Mouse (Mus musculus): ENCODE data around the gene Ufc1.
"Not testable (repeated sequence)": the region's sequence is repeated elsewhere in the genome, so short reads cannot be mapped to it uniquely, and the experiment has no call there.

The Ufc1 gene

DNA sequence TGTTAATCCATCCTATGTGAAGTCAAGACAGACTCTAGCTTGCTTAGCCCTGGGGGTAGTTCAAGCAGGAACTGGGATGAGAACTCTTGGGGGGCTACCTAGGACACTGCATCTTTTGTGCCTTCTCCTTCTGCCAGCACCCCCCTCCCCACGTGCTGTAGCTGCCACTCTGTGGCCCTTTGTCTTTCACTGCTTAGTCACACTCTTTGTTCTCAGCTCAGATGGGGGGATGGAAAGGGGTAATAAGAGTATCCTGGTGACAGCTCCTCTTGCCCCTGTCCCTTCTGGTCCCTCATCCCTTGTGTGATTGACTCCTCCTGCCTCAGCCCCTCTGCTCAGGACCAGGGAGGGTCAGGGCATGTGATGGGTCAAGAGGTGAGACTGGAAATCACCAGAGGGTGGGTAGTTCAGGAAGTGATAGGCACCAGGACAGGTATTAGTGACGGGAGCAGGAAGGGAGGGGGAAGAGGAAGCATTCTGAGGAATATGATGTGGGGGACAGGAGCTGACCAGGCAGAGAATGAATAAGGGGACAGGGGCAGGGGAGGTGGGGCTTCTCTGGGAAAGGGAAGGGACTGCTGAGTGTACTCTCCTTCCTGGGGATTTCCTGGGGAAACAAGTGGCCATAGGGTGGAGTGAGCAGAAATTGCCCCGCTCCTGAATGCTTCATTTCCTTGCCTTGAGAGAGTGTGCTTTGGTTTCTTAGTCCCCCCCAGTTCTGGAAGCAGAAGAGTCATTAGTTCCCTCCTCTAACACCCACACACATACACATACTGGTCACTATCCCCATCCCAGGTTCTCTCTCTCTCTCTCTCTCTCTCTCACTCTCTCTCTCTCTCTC is 46.2 kb downstream of the Ufc1 start:
- peak; percentile 90 for DNase-seq (ENCODE audit: low read depth, low spot score)

DNA sequence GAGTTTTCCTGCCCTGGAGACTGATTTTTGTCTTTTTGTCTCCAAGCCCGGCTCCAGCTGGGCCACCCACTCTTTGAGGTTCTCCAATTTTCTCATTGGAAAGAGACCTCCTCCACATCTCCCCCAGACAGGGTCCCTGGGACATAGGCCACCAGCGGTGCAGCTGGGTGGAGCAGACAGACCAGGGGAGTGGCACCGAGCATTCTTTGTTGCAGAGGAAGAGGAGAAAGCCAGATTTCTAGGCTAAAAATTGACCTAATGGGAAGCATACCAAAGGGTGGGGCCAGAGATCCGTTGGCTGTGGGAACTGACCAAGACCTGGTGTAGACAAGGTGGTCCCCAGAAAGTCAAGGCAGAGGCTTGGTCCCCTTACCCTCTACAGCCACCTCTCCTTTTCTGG is 46.9 kb downstream of the Ufc1 start:
- no peak for DNase-seq (ENCODE audit: low read depth, low spot score)

DNA sequence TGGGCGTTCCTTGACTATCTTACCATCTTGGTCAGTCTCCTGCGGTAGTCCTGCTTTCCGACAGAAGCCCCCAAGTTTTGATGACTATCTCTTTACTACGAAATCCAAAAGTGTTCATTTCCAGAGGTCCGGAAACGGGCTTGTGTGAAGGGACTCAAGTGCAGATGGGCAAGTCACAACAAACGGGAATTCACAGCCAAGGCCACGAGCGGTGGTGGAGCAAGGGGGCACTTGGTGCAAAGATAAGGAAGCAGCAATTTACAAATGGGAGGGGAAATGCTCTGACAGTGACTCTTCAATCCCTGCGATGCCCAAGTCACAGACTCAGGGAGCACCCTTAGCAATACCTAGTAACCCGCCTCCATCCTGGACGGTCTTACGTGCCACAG is 47.4 kb downstream of the Ufc1 start:
- no peak for DNase-seq (ENCODE audit: low read depth, low spot score)

DNA sequence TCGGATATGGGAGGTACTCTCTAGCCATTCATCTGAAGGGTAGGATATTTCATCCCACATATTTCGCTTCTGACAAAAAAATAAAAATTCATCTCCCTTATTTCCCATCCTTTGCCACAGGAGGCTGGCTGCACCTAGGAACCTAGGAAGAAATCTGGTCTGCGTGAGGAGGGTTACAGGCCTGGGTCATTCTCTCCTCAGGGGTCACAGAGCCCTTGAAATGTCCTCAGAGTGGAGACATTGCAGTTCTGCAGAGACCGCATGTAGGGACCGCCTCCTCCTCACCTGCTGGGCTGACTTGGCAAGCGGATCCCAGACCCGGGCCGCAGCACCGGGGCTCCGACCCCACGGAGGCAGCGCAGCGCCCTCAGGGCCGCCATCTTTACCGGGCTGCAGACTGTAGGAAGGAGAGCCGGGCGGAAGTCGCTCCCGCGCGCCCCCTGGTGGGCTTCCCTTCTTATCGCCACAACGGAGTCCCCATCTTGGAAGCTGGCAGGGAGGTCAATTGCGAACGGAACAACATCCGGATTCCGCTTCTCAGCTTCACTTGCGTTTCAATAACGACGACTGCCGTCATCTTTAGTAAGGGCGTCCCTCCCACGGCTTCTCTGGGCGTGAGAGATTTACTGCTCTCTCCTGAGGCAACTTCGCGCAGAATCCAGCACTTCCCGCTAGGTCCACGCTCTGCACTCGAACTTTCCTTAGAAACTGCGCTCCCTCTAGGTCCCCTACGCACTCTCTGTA is 47.9 kb downstream of the Ufc1 start:
- DNase-seq (ENCODE audit: low read depth, low spot score): peak; percentile 100

DNA sequence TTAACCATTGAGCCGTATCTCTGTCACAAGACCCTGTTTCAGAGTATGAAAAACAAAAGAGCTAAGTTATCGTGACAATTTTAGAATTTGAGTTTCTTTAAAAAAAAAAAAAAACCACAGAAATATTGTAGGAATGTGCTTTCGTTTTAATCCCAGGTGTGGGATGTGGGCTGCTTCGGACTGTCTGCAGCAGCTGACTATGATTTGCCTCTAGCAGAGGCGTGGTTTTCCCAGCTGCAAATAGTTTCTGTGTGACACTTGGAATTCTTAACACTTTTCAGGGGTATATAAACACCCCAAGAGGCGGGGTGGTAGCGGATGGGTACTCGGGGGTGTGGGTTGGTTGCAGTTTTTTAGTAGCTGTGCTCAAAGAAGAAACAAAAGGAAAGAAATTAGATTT is 49.5 kb downstream of the Ufc1 start:
- DNase-seq (ENCODE audit: low read depth, low spot score): no peak

DNA sequence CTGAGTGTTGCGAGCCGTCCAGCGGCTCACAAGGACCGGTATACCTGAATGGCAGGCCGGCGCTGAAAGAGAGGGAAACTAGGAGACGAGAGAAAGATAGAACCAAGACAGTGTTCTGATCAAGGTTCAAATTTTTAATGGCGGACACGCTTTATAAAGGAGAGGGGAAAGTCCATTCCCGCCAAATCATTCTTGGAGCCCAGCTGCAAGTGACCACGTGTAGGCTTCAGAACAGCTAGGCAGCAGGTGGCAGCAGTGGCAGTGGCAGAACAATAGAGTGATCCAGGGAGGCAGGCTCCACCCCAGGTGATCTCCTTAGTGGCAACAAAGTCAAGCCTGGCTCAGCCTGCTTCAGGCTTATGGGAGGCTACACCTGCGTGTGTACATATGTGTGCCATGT is 52.9 kb downstream of the Ufc1 start:
- not testable (repeated sequence) for DNase-seq (ENCODE audit: low read depth, low spot score)

DNA sequence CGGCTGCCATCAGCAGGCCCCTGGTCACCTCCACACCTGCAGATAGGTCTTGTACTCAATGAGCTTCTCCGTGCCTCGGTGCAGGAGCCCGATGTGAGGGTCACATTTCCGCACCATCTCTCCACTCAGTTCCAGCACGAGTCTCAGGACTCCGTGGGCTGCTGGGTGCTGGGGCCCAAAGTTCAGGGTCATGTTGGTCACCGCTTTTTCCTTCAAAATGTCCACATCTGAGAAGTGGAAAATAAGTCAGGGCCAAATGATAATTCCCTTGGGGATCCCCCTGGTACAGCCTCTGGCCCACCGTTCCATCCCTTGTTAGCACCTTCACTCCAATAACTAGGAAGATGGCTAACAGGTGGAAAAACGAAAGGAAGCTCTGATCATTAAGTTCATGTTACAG is 53.9 kb downstream of the Ufc1 start:
- no peak for DNase-seq (ENCODE audit: low read depth, low spot score)

DNA sequence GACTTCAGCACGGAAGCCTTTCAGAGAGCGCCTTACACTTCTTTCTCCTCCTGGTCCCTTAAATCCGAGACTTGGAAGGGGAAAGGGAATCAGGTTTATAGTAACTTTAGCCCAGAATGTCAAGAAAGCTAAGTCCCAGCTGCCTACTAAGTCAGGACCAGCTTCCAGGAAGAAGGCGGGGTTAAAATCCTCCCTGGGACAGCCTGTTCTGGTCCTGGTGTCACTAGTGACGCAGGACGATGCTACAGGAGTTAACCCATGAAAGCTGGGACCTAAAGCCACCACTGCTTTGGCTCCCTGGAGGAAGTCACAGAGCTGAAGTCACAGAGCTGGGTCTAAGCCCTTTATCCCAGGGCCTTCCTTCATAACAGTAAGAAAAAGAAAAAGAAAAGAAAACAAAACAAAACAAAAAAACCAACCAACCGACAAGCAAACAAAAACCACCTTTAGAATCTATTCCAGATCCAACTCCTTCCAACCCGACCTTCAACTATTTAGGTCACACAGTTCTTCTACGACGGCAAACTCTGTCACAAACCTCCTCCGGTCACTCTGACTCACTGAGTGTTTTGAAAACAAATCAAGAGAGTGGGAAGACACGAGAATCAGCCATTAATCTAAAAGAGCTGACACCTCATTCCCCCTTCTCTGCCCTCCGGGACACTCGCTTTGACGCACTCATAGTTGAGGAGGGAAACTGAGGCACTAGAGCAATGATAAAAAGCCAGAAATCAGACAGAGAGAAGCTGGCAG is 54.7 kb downstream of the Ufc1 start:
- DNase-seq (ENCODE audit: low read depth, low spot score): no peak

All from brain, adult 2 months (tissue).